Mouse (Mus musculus) large intestine, adult 2 months (tissue): Measurements from ENCODE around the gene Grhpr. TPM values are rescaled to one million over a fixed set of nuclear protein-coding genes. Genes with fewer than 3 reads are reported as not detected.
A peak's percentile ranks its signal among the peaks of the same experiment; 100 is the strongest.
"Not testable (repeated sequence)": the region's sequence is repeated elsewhere in the genome, so short reads cannot be mapped to it uniquely, and the experiment has no call there.

Experiments
- DNase-seq: peaks from one replicate; pipeline ENCODE4 v3.0.0-alpha.2; 2012; ENCODE audit warnings: low read depth, low spot score
- WGBS: fragments of 180-500 bp; shearing (Covaris S2); methylation state at CpG from one replicate; pipeline ENCODE4 v1.1.7; 2018; 5-methylcytosine and 5-hydroxymethylcytosine counted together
- polyA plus RNA-seq: library from polyadenylated mRNA; depleted of rRNA; stranded (reverse); fragments of >200 nt; gene quantifications from 2 replicates; pipeline ENCODE4 v1.2.3, GENCODE M21; 2012; rRNA removed

Gene Grhpr
- polyA plus RNA-seq = 26.4 and 29.5 TPM in 2 replicates

- WGBS = under 1% methylated on average over 40 of the region's 40 CpGs
- peak; percentile 45 for DNase-seq
Observed at GRCm38 (mm10) chr4:44981280-44981973, at the start of gene Grhpr. TSS of gene Grhpr (plus strand) at chr4:44981395.

- 97% methylated on average over 6 of the region's 6 CpGs for WGBS
- no peak for DNase-seq
Observed at GRCm38 (mm10) chr4:44931732-44932131, 49.5 kb upstream of the Grhpr start.

GRCm38 (mm10) chr4:44938359-44939340 lies 42.5 kb upstream of the Grhpr start:
- WGBS = 71% methylated on average over 8 of the region's 8 CpGs
- no peak for DNase-seq

GRCm38 (mm10) chr4:44939576-44940249 lies 41.5 kb upstream of the Grhpr start:
- 79% methylated on average over 14 of the region's 14 CpGs for whole genome bisulfite sequencing
- no peak for DNase-seq

- DNase-seq = no peak
- WGBS = 58% methylated on average over 9 of the region's 9 CpGs
Observed at GRCm38 (mm10) chr4:44940286-44940685, 40.9 kb upstream of the Grhpr start.

- 80% methylated on average over 1 of the region's 1 CpGs for WGBS
- DNase-seq = no peak
Observed at GRCm38 (mm10) chr4:44942237-44942636, 39.0 kb upstream of the Grhpr start.

GRCm38 (mm10) chr4:44943480-44943879 lies 37.7 kb upstream of the Grhpr start:
- DNase-seq = no peak
- 49% methylated on average over 6 of the region's 6 CpGs for WGBS

GRCm38 (mm10) chr4:44944426-44945075 lies 36.6 kb upstream of the Grhpr start:
- DNase-seq = no peak
- WGBS = 72% methylated on average over 10 of the region's 10 CpGs

GRCm38 (mm10) chr4:44946126-44946525 lies 35.1 kb upstream of the Grhpr start:
- WGBS = 95% methylated on average over 2 of the region's 2 CpGs
- DNase-seq = not testable (repeated sequence)

- DNase-seq = no peak
Observed at GRCm38 (mm10) chr4:44947464-44947863, 33.7 kb upstream of the Grhpr start.

GRCm38 (mm10) chr4:44948314-44948713 lies 32.9 kb upstream of the Grhpr start:
- 64% methylated on average over 1 of the region's 1 CpGs for WGBS
- DNase-seq = no peak

More at GRCm38 (mm10) chr4:44947464-44947863, 33.7 kb upstream of the Grhpr start:
- 71% methylated on average over 5 of the region's 5 CpGs for WGBS

- 75% methylated on average over 9 of the region's 9 CpGs for WGBS
- DNase-seq = no peak
Observed at GRCm38 (mm10) chr4:44953041-44953440, 28.2 kb upstream of the Grhpr start.

- no peak for DNase-seq
- 83% methylated on average over 9 of the region's 9 CpGs for WGBS
Observed at GRCm38 (mm10) chr4:44958776-44959175, 22.4 kb upstream of the Grhpr start.

- WGBS = 90% methylated on average over 13 of the region's 13 CpGs
- no peak for DNase-seq
Observed at GRCm38 (mm10) chr4:44959220-44959619, 22.0 kb upstream of the Grhpr start.

- DNase-seq = no peak
- 55% methylated on average over 11 of the region's 11 CpGs for WGBS
Observed at GRCm38 (mm10) chr4:44963156-44963555, 18.0 kb upstream of the Grhpr start.

GRCm38 (mm10) chr4:44965175-44965574 lies 16.0 kb upstream of the Grhpr start:
- WGBS = 83% methylated on average over 2 of the region's 2 CpGs
- DNase-seq = no peak

- WGBS = 69% methylated on average over 3 of the region's 3 CpGs
- DNase-seq = no peak
Observed at GRCm38 (mm10) chr4:44965736-44966135, 15.5 kb upstream of the Grhpr start.

- WGBS = 86% methylated on average over 8 of the region's 8 CpGs
- DNase-seq = no peak
Observed at GRCm38 (mm10) chr4:44967402-44967801, 13.8 kb upstream of the Grhpr start.

- WGBS = 89% methylated on average over 7 of the region's 7 CpGs
- DNase-seq = no peak
Observed at GRCm38 (mm10) chr4:44970056-44970455, 11.1 kb upstream of the Grhpr start.
